Mouse (Mus musculus) liver, embryonic 14.5 days (tissue): ENCODE measurements around the gene Klhl31. TPM values are rescaled to one million over a fixed set of nuclear protein-coding genes. Genes with fewer than 3 reads are reported as not detected.

Source experiments
- ATAC-seq: fragments of 200-750 bp; cut with Nextera tagmentation; 2 replicates; pipeline ENCODE4 v1.8.0; 2017; ENCODE audit warnings: moderate number of reproducible peaks, mild to moderate bottlenecking, moderate library complexity; ENCODE audit not compliant: insufficient read depth
- DNase-seq, 3 experiments: peaks; one replicate each; pipeline ENCODE4 v3.0.0-alpha.2; 2012 to 2013; ENCODE audit warnings: low read depth in 3 of 3, low spot score in 3 of 3
- H3K27ac ChIP-seq: fragments of 300-500 bp; sonication (generic); 2 replicates; pipeline ENCODE4 v1.5.1; 2014; ENCODE audit warnings: moderate library complexity, mild to moderate bottlenecking, control low read depth, inconsistent platforms
- H3K27me3 ChIP-seq: fragments of 300-500 bp; sonication (generic); 2 replicates; pipeline ENCODE4 v1.6.1; 2014; ENCODE audit warnings: mild to moderate bottlenecking, low read length, moderate library complexity; ENCODE audit not compliant: control insufficient read depth, insufficient read depth
- H3K36me3 ChIP-seq: fragments of 300-500 bp; sonication (generic); replicated peaks from 2 replicates; pipeline ENCODE4 v1.6.1; 2014; ENCODE audit warnings: low read depth; ENCODE audit not compliant: control insufficient read depth, insufficient read depth
- H3K4me1 ChIP-seq, 2 experiments: fragments of 200-500 bp in 1 of 2; fragments of 300-500 bp in 1 of 2; sonication (generic) in 1 of 2; replicated peaks; 2 replicates each; pipeline ENCODE4 v1.6.1; 2012 to 2014; ENCODE audit warnings: antibody characterized with exemption in 1 of 2, inconsistent platforms in 1 of 2, low read length in 1 of 2; ENCODE audit not compliant: control insufficient read depth in 2 of 2, insufficient read depth in 2 of 2
- H3K4me2 ChIP-seq: fragments of 300-500 bp; sonication (generic); 2 replicates; pipeline ENCODE4 v1.6.1; 2014; ENCODE audit warnings: low read depth, mild to moderate bottlenecking, control low read depth, moderate library complexity
- H3K4me3 ChIP-seq, 2 experiments: fragments of 200-500 bp in 1 of 2; fragments of 300-500 bp in 1 of 2; sonication (generic) in 1 of 2; 2 replicates each; pipeline ENCODE4 v1.5.1; 2012 to 2014; ENCODE audit warnings: low read depth in 2 of 2, low read length in 2 of 2, mild to moderate bottlenecking in 2 of 2, control low read depth in 1 of 2, inconsistent platforms in 1 of 2, moderate library complexity in 1 of 2; ENCODE audit not compliant: insufficient read depth in 1 of 2
- H3K9ac ChIP-seq: fragments of 300-500 bp; sonication (generic); replicated peaks from 2 replicates; pipeline ENCODE4 v1.6.1; 2014; ENCODE audit warnings: mild to moderate bottlenecking, control low read depth, moderate library complexity
- H3K9me3 ChIP-seq: fragments of 300-500 bp; sonication (generic); 2 replicates; pipeline ENCODE4 v1.6.1; 2016; ENCODE audit warnings: low read length, mixed read lengths; ENCODE audit not compliant: control insufficient read depth
- CTCF ChIP-seq: IDR thresholded peaks from 2 replicates; pipeline ENCODE4 v1.5.1; 2016; ENCODE audit warnings: antibody characterized with exemption, low read depth, control low read depth
- EP300 ChIP-seq: IDR thresholded peaks from 2 replicates; pipeline ENCODE4 v1.6.1; 2016; ENCODE audit warnings: antibody characterized with exemption, low read depth
- WGBS: fragments of 180-500 bp; shearing (Covaris S2); extraction: QIAGEN DNeasy Blood & Tissue Kit; methylation state at CpG from one replicate; pipeline ENCODE4 v1.1.7; 2014; ENCODE audit not compliant: insufficient replicate concordance; 5-methylcytosine and 5-hydroxymethylcytosine counted together
- polyA plus RNA-seq, 2 experiments: library from polyadenylated mRNA; depleted of rRNA in 1 of 2; stranded (reverse) in 1 of 2; unstranded in 1 of 2; fragments of >200 nt; fragmentation: Nextera tagmentation in 1 of 2; extraction: Ambion mirVana in 1 of 2; gene quantifications; 2 replicates each; pipeline versions ENCODE4 v1.2.1 to v1.2.3; 2012 to 2014

Klhl31 gene
- polyA plus RNA-seq (2012; rRNA removed), result under 0.01 and 0.01 TPM in 2 replicates
- not detected in 2 replicates for polyA plus RNA-seq (2014; fragmentation: Nextera tagmentation; extraction: Ambion mirVana)

DNA sequence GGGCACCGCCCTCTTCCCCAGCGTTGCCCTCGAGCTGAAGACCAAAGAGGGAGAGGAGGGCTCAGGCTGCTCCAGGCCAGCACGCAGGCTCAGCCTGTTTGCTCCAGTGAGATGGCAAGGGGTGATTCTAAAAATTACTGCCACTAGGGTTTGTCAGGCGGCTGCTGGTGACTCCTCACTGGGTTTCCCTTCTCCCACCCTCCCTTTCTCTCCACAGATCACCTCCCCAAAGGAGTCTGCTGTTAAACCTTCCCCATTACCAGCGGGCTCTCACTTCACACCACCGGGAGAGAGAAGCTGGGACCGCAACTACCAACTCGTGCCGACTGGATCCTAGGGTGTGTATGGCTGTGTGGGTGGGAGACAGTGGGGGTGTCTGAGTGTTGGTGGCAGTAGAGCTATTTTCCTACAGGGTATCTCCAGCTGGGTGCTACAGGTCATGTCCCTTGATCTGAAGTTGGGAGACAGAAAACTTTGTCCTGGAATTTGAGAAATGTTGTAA lies at the start of gene Klhl31:
Gene Klhl31, plus strand, starts transcription at position 51 of the 502 bp plus-strand sequence.
- H3K27ac ChIP-seq, result no peak within 1 kb of the TSS

DNA sequence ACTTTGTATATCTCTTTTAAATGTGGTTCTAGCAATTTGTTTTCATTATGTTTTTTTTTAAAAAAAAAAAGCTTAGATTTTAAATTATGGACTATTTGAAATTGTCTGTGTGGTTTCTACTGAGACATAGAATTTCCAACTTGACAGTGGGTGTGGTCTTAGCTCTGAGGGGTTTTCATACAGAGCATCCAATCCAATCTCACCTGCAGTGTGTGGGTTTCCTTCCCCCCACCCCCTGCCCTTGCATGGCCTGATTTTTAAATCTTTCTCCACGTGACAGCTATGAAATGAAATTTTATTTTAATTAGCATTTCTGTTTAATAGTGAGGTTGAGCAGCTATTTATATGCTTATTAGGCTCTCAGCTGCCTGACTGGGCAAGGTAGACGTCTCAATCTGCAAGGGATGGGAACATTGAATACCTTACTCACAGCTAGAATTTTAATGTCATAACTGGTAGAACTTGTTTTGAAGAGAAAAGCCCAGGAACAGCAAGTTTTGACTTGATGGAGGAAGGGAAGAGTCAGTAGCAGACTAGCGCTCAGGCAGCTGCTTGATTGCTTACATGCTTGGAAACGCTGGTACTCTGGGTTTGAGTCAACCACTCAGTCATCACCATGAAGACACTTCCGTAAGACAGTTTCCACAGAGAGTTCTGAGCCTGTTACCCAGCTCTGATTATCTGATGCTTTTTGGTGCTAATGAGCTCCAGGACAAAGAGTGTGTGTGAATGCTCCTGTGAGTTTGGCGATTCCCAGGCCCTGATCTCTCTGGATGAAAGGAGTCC lies 49.3 kb upstream of the Klhl31 start:
- no peak overlapping the region for H3K4me2 ChIP-seq
- 60% methylated on average over 6 of the region's 6 CpGs for WGBS
- H3K27me3 ChIP-seq, result no peaks in the 10 kb centered on the region
- no peak for TF ChIP-seq EP300
- TF ChIP-seq CTCF, result no peak
- no peaks in the 10 kb centered on the region for H3K4me1 ChIP-seq
- no peak overlapping the region for H3K27ac ChIP-seq
- no peak overlapping the region for H3K4me3 ChIP-seq
- H3K9me3 ChIP-seq, result no peaks in the 10 kb centered on the region
- H3K36me3 ChIP-seq, result no peaks in the 10 kb centered on the region
- ATAC-seq (no peak), DNase-seq (no peak)
- H3K9ac ChIP-seq, result no peak overlapping the region

More for the DNA sequence above, at the start of gene Klhl31:
- 39% methylated on average over 10 of the region's 10 CpGs for WGBS
- DNase-seq (no peak), ATAC-seq (no peak)
- no peaks in the 10 kb centered on the region for H3K36me3 ChIP-seq
- no peak within 1 kb of the TSS for H3K4me2 ChIP-seq
- no peak within 1 kb of the TSS for H3K9ac ChIP-seq
- H3K4me1 ChIP-seq, result no peaks in the 10 kb centered on the region
- H3K9me3 ChIP-seq, result no peaks in the 10 kb centered on the region
- H3K27me3 ChIP-seq, result no peaks in the 10 kb centered on the region
- TF ChIP-seq EP300 (no peak), CTCF (no peak)
- H3K4me3 ChIP-seq, result no peak within 1 kb of the TSS

DNA sequence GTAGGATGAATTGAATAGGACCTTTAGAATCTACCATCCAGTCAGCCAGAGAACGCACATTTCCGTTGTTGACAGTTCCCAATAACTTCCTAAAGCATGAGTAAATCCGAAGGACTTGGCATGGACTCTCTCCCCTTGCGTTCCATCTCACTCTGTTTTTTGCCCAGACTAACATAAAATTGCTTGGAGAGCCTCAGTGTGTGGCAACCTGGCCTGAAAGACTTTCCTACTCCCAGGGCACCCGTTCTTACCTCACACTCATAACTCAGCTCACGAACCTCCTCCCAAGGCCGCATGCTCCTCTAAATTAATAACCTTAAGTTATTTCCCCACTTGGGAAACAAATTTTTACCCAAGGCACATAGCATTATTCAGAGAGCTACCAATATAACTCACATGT lies 48.7 kb upstream of the Klhl31 start:
- Histone ChIP-seq H3K9me3 (no peaks in the 10 kb centered on the region), H3K36me3 (no peaks in the 10 kb centered on the region), H3K27me3 (no peaks in the 10 kb centered on the region), H3K27ac (no peak overlapping the region), H3K4me1 (no peaks in the 10 kb centered on the region), H3K4me3 (no peak overlapping the region), H3K4me2 (no peak overlapping the region), H3K9ac (no peak overlapping the region)
- 67% methylated on average over 7 of the region's 7 CpGs for WGBS
- TF ChIP-seq CTCF (no peak), EP300 (no peak)
- DNase-seq (no peak), ATAC-seq (no peak)

DNA sequence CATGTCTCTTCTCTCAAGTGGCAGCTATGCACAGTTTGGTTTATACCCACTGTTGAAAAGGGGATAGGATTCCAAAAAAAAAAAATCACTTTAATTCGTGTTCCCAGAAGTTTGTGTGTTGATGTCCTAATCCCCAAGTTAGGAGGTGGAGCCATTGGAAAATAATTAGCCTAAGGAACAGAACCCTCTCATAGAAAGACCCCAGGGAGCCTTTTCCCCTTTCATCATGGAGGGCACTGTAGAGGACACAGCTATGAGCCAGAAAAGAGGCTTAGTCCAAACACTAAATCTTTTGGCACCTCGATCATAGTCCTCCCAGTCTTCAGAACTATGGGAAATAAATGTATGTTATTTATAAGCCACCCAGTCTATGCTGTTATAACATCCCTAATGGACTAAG lies 46.8 kb upstream of the Klhl31 start:
- ATAC-seq (no peak), DNase-seq (no peak)
- Histone ChIP-seq H3K9ac (no peak overlapping the region), H3K27me3 (no peaks in the 10 kb centered on the region), H3K4me3 (no peak overlapping the region), H3K27ac (no peak overlapping the region), H3K36me3 (no peaks in the 10 kb centered on the region), H3K9me3 (no peaks in the 10 kb centered on the region), H3K4me2 (no peak overlapping the region), H3K4me1 (no peaks in the 10 kb centered on the region)
- TF ChIP-seq EP300, result no peak
- 34% methylated on average over 2 of the region's 2 CpGs for WGBS

DNA sequence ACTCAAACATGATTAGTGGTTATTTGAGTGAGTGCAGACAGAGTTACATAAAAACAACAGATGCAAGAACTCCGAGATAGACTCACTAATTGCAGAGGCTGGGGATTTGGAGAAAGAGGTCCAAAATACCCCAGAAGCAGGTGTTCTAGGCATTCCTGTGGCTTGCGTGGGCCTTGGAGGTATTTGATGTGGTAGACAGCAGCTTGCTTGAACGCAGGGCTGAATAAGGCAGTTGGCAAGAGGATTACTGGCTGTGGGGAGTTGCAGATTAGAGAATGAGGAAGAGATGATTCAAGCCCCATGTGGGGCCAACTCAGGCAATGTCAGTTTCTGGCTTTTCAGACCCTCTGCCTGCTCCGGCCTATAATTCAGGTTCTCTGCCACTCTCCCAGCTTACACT lies 43.9 kb upstream of the Klhl31 start:
- ATAC-seq (no peak), DNase-seq (no peak)
- Histone ChIP-seq H3K36me3 (no peaks in the 10 kb centered on the region), H3K27me3 (no peaks in the 10 kb centered on the region), H3K4me3 (no peak overlapping the region), H3K4me1 (no peaks in the 10 kb centered on the region), H3K9me3 (no peaks in the 10 kb centered on the region), H3K27ac (no peak overlapping the region), H3K9ac (no peak overlapping the region), H3K4me2 (no peak overlapping the region)
- 35% methylated on average over 4 of the region's 4 CpGs for WGBS
- TF ChIP-seq CTCF, result no peak
- TF ChIP-seq EP300, result no peak
